Mouse (Mus musculus): Measurements from ENCODE around the gene Riox2. TPM values are rescaled to one million over a fixed set of nuclear protein-coding genes. Genes with fewer than 3 reads are reported as not detected.

Riox2 gene
- 90.8 TPM for polyA plus RNA-seq (2017; shearing (Covaris generic))

DNA sequence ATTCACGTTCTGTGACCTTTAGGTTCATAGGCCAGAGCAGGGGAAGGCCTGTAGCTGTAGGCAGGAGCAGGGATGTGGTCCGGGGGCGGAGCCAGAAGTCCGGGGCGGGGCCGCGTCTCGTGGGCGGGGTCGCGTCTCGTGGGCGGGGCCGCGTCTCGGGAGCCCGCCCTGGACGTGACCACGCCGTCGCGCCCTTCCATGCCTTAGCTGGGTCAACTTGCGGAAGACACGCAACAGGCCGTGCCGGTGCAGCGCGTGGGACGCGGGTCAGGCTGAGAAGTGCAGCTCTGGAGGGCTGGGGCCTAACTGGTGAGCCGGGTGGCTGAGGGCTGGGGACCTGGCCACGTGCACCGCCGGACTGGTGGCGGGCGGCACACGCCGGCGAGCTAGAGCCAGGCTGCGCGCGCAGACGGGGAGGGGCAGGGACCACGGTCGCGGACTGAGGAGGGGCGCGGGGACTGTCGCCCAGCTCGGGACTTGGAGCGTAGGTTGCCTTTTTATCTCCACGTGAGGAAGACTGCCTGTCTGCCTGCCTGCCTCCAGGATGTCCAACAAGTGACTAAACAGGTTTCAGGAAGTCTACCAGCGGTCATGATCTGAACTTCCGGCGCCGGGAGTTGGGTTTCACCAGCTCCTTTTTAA is at the start of gene Riox2:
TSS of gene Riox2 (plus strand) at position 139 of the 642 bp plus-strand sequence.

Other genes starting within 250 kb of the Riox2 start
- not detected for gene Olfr201, start 199.1 kb upstream of the Riox2 start, polyA plus RNA-seq (2017; shearing (Covaris generic))
- not detected for gene Olfr202, start 185.0 kb upstream of the Riox2 start, polyA plus RNA-seq (2017; shearing (Covaris generic))
- gene Olfr203, start 172.9 kb upstream of the Riox2 start, polyA plus RNA-seq (2017; shearing (Covaris generic)) = not detected
- gene Olfr204, start 153.5 kb upstream of the Riox2 start, polyA plus RNA-seq (2017; shearing (Covaris generic)) = not detected
- gene Olfr205, start 140.6 kb upstream of the Riox2 start, polyA plus RNA-seq (2017; shearing (Covaris generic)) = not detected
- gene Olfr206, start 122.5 kb upstream of the Riox2 start, polyA plus RNA-seq (2017; shearing (Covaris generic)) = not detected
- gene Olfr209, start 107.8 kb upstream of the Riox2 start, polyA plus RNA-seq (2017; shearing (Covaris generic)) = not detected
- gene Gabrr3, start 64.4 kb upstream of the Riox2 start, polyA plus RNA-seq (2017; shearing (Covaris generic)) = not detected
- gene Crybg3, start 129.2 kb downstream of the Riox2 start, polyA plus RNA-seq (2017; shearing (Covaris generic)) = 7.2 TPM
- gene Arl6, start 167.6 kb downstream of the Riox2 start, polyA plus RNA-seq (2017; shearing (Covaris generic)) = 4.3 TPM